Mouse (Mus musculus): ENCODE results near the gene Spcs2.

The Spcs2 gene

DNA sequence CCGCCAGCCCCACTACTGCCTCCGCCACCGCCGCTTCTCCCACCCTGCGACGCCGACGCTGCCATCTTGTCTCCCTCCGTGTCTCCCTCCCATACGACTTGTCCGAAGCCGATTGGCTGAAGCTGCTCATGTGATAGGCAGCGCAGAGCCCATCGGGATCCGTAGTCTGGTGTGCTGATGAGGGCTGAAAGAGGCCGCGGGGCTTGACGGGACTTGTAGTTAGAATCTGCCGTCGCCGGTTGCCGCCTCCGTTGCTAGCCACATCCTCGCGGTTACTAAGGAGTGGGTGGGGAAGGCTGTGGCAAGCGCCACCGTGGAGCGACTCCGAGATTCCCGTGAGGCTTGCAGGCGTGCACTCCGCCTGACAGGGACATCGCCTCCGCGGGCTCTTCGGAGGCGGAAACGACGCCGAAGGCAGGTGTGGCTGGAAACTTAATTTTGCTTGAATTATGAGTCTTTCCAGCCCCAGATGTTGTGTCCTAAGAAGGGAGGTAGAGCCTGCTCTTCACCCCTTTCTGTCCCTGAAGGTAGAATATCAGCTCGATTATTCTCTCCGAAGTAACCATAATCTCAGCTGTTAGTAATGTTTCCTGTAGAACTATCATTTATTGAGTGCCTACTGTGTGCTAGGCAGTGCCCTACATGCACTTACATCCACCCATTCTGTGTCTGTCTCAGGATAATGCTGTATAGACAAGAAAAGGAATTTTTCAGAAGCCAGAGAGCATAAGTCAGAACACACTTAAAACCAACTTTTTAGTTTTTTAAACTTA, 4.3 kb downstream of the Spcs2 start, which contains the start of gene Xrra1:
Gene Xrra1 (plus strand): TSS at position 304 of the 773 bp plus-strand sequence.
- DNase-seq = peak; percentile 94

DNA sequence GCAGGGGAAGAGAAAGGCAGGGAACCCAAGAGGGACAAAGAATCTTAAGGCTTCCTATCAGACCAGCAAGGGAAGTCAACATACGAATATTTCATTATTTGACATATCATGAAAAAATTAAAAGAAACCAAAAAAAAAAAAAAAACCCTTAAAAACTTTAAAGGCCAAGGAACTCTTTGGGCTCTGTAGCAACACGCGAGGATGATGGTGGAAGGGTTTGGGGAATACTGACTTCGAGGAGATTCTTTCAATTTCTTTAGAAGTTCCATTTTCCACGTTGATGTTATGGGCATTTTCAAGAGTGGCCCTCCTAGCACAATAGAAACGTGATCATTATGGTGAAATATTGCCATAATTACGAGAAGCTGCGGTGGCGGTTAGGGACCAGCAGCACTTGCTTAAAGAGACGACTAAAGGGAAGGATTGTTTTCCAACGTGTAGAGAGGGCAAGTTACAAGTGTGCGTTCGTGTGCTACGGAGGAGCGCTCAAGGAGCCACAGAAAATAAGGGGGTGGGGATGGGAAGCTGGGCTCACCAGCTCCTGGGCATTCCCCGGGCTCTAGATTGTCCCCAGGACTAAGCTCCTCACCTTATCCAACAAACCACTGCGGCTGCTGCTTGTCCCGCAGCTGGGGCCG, 5.0 kb downstream of the Spcs2 start:
- no peak for DNase-seq

DNA sequence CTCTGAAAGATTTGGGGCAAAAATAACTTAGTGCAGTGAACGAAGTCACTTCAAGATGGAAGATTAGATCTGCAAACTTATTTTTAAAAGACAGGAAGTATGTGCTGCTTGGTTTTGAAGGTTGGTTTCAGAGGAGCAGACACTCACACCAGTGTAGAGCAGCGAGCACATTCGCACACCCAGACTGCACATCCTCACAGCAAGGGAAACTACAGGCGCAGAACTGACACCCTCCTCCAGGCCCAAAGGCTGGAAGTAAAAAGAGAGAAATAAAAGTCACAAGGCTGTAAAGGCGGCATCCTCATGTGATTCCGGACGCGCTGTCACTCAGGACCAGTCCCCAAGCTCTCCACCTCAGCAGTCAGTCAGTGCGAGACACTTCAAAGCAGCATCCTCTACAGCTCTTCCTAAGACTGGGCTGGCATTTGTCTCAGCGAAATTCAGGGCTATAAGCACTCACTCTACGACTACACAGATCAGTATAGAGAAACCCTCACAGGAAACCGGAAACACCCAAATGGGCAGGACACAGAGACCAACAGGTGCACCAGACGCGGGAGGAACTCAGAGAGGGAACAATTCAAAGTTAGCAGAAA, 6.9 kb downstream of the Spcs2 start:
- DNase-seq = no peak

GRCm38 (mm10) chr7:99854311-99854710, 9.0 kb downstream of the Spcs2 start:
- DNase-seq = no peak

DNA sequence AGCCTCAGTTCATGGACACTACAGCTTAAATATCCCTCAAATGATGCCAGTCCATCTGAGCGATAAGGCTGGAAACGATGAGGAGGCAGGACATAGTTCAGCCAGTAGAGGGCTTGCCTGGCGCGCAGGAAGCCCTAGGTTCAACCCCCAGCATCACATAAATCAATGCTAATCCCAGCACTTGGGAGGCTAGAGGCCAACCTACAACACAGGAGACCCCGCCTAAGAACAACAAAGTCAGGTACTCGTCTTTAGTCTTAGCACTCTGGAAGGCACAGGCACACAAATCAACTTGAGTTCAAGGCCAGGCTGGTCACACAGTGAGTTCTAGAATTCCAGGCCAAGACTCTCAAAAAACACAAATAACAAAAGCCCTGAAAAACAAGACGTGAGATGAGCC, 9.9 kb downstream of the Spcs2 start:
- DNase-seq = no peak

DNA sequence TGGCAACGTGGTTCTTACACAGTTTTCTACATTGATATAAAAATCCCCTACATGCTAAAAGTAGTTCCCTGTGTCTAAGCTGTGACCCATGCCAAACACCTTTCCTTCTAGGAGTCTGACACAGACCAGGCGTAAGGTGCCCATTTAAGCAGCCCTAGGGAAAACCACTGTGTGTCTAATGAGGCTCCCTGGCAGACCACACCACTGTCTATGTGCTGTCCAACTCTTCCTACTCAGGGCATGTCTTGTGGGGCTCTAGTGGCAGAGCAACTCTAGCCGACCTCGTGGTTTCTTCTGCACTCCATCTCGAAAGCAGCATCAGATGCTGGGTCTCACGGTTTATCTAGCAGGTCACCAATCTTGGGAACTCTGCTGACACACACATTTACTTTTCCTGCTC, 11.6 kb downstream of the Spcs2 start:
- DNase-seq = no peak

DNA sequence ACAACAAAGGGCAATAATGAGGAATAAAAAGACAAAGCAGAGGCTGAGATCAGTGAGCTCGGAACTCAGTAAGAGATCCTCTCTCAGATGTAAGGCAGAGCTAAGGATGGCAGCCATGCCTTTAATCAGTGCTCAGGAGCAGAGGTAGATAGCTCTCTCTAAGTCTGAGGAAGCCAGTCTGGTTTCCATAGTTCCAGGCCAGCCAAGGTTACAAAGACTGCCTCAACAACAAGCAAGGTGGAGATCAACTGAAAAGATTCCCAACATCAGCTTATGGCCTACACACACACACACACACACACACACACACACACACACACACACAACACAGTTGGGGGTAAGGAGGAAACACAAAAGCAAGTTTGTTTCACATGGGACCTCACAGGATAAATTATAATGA, 12.1 kb downstream of the Spcs2 start:
- DNase-seq = no peak

DNA sequence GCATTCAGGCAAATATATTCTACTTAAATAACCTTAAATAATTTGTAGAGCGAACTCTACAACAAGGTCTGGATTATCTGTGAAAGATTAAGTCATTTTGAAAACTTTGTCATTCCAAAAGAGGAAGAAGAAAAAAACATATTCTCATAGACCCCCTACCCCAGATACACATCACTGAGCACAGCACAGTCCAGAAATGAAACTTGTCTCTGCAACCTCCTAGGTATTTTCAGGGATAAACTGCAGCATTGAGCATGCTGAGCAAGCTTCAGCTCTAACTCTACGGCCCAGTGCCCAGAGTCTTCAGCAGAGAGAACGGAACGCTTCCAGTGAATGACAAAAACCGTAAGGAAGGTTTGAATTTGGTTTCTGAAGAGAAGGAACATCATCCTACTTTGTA, 12.7 kb downstream of the Spcs2 start:
- no peak for DNase-seq

DNA sequence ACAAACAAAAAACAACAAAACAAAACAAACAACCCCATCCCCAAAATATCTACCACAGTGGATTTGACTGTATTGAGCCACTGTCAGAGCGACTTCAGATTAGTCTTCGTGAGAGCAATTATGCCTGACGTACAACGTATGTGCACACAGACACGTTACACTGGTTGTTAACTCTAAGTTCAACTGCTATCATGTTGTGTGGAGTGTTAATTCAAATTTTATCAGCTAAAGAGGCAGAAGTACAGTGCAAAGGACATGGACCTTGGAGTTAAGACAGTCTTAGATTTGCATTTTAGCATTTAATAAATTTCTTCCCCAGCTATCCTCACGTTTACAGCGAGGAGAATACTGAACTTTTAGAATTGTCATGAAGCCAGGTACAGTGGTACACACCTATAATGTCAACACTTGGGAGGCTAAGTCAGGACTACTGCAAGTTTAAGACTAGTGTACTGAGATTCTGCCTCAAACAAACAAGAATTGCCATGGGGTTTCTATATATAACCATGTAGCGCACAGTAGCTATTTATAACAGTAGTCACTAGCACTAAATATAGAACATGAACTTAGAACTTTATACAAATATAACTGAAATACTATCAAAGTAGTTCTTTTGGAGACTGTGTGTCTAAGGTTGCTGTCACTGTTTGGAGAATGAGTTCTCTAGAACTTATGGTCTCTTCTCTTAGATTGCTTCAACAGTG, 17.6 kb downstream of the Spcs2 start:
- no peak for DNase-seq

DNA sequence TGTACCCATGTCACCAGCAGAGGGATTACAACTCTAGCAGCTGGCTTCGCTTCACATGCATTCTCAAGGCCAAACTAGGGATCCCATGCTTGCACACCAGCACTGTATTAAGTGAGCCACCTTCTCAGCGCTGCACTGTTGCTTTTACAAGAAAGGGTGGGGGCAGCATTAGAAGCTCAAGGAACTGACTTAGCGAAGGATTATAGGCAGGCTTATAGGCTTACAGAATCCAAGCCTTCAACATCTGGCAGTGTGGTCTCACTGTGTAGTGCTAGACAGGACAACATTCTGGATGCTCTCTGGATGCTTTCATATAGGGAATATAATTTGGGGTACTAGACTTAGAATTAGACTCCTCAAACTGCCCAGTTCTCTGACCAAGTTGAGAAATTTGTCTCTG, 25.0 kb downstream of the Spcs2 start:
- no peak for DNase-seq

GRCm38 (mm10) chr7:99837358-99838071, 25.7 kb downstream of the Spcs2 start:
- no peak for DNase-seq

DNA sequence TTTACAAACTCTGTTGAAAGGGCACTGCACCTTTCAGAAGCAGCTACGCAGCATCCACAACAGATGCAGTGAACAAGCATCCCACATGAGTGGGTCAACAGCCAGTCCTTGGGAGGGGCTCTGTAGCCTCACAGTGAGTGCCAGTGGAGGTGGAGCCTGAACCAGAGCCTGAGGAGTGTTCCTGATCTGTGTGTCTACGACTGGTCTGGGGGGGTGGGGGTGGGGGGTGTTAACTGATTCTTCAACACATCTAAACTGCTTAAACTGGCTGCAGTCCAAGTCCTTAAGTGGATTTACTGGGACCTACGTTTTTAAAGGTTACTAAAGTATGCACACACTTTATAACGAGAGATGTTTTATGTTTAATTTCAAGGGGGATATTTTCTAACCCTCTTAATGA, 26.5 kb downstream of the Spcs2 start:
- DNase-seq = no peak

- DNase-seq = no peak
Observed at GRCm38 (mm10) chr7:99834314-99834853, 28.9 kb downstream of the Spcs2 start.

GRCm38 (mm10) chr7:99833846-99834222, 29.4 kb downstream of the Spcs2 start:
- DNase-seq = no peak

DNA sequence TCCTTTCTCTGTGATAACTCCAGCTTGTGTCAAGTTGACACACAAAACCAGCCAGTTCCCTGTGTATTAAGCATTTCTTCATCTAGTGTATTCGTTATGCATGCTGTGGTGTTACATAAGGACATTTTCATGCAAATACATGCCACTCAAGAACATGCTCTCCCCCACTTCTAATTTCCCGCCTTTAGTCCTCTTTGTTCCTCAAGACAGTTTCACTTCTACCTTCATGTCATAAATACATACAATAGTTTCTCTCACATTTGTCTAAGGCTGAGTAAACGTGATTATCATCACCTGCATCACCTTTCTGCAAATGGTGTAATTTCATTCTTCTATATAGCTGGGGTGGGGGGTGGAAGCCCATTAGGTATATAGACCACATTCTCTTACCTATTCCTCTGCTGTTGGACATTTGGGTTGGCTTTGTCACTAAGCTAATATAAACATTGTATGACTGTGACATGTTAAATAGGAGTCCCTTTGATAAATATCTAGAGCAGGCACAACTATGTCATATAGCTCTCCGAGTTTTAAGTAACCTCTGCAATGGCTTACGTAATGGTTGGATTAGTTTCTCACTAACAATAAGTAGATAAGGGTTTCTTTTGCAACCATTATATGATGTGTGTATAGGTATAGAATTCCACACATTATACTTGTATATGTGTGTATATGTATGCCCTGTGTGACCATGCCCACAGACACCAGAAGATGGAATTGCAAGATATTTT, 30.0 kb downstream of the Spcs2 start:
- no peak for DNase-seq

DNA sequence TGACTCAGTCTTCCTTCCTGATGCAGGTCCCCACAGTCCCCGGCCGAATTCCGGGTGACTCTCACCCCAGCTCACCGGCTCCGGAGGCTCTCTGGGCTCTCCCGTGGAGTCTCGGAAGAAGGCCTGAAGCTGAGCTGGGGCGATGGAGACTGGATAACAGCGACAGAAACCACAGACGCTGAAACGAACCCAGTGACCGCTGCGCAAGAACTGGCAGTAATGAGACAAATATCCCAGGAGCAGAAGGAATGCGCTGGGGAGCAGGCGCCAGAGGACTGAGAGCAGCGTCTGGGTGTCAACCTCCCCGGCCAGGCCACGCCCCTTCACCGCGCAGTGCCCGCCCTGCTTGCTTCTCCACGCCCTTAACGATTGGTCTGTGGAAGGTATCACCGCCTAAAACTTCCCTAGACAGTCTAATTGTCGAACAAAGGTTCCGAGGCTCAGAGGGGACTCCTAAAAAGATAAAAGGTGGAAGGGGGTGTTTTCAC, 35.1 kb downstream of the Spcs2 start, which contains the start of gene Neu3:
Gene Neu3 (minus strand): TSS at position 335 of the 488 bp plus-strand sequence.
- DNase-seq = peak; percentile 82

DNA sequence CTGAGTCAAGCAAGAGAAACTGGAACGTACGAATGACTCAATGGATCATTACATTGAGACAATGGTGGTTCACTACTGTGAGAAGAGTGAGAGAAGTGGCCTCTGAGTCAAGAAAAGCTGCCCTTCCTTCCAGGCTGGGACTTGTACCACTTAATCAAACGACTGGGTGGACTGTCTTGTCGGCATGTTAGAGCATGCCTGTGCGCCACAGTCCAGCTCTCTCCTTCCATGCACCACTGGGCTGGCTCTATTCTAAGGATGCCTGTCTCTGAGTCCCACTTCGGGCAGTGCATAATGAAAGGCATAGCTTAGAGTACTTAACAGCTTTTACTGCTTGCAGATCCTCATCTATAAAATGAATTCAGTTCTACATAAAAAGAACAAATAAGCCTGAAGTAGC, 37.2 kb downstream of the Spcs2 start:
- DNase-seq = no peak

- DNase-seq = no peak
Observed at GRCm38 (mm10) chr7:99825511-99825910, 37.8 kb downstream of the Spcs2 start.

GRCm38 (mm10) chr7:99824649-99825483, 38.4 kb downstream of the Spcs2 start:
- no peak for DNase-seq

DNA sequence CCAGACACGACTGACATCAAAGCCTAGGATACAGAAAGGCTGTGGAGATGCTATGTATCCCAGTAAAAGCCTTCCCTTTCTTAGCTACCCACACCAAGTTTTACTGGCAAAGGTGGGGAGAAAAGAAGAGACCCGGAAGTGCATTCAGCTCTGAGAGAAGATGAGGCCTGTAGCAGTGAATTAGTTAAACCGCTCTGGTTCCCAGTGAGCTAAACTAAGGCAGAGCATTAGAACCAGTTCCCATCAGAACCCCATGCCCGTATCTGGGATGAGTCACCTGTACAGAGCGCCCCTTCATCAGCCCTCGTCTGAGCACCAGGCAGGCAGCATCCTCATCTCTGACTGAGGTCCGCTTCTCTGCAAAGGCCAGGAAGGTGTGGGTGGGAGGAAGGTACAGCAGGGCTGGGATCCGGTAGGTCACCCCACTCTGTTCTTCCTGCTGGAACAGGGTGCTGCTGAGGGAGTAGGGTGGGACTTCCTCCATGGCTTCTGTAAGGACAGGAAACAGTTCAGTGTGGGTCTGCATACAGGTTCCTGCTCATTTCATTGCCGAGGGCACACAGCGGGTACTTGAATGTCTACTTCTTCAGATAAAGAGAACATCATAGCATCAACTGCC, 40.1 kb downstream of the Spcs2 start:
- DNase-seq = no peak
